Mouse (Mus musculus): ENCODE measurements at regions not wholly inside any gene's neighbourhood (a gene's known extent, or its start where the extent isn't known, plus 50 kb on each side); places are given as distances from the start of the nearest gene placed in this dataset.

DNA sequence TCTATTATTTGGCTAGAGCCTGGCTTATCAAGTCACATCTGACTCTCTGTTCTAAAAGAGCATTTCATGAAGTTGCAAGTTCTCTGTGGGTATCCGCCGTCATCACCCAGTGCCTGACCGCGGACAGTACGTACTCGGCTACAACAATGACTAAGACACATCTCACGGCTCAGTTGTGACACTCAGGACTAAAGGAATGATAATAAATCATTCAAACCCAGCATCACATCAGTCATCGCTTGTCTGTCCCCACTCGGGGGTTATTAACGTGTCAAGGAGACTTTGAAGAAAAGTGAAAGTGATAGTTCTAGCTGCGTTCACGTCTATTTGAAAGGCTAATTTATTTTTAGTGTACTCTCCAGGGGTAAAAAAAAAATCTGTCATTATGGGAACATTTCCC, 61.4 kb upstream of the Map4k3 start:
- TF ChIP-seq CEBPB (IDR thresholded peaks at IDR 0.05; ENCODE audit: low read depth): peak; percentile 52
- TF ChIP-seq CTCF (IDR thresholded peaks at IDR 0.05; ENCODE audit: control insufficient read depth, insufficient read depth, insufficient read length): no peak

Measured in C2C12 (cell line).